Mouse (Mus musculus): ENCODE data around the gene Cpb2.
A peak's percentile ranks its signal among the peaks of the same experiment; 100 is the strongest.

Gene Cpb2

DNA sequence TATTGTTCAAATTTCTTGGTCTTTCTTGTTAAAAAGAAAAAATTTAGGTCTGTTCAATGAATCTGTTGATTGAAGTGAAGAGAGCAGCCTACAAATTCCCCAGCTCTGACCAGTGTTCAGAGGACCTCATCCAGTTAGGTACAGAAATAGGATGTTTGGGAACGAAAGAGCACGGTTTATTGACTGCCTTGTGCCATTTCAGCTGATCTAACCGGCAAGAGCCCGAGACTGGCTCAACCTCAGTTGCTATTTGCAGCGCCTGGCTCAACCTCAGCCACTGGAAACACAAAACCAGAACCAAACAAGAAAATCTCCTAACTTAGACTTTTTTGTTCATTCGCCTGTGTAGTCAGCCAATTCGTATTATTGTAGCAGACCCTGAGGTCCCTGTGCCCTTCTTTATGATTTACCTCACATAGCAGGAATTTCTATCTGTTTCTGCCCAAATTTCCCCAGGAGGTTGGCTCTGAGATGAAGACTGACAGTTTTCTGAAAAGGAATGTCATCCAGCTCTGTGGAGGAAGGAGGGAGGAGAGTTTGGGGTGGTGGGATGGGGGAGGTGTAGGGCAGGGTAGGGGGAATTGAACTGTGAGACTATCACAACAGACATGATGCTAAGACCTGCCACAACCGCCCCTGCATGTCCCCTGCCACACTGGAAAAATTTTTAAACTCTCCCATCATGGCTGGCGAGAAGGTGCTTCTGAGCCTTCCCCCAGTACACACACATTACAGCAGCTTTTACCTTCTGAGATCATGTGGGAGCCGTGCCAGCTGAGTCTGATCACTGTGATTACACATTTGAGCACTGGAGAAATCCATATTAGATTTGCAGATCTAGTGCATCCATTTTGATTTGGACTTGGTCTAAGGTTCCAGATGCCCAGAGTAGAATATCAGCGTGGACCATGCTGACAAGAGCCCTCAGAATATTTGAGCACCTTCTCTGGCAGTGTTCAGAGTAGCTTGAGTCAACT lies 4.2 kb downstream of the Cpb2 start:
- no peak for DNase-seq (ENCODE audit: low spot score)

- DNase-seq (ENCODE audit: low spot score): no peak
These were observed 8.3 kb downstream of the Cpb2 start for GRCm38 (mm10) chr14:75250432-75250831.

GRCm38 (mm10) chr14:75256521-75256920 lies 14.4 kb downstream of the Cpb2 start:
- DNase-seq (ENCODE audit: low spot score): no peak

- DNase-seq (ENCODE audit: low spot score): no peak
These were observed 27.4 kb downstream of the Cpb2 start for GRCm38 (mm10) chr14:75269531-75269930.

- no peak for DNase-seq (ENCODE audit: low spot score)
These were observed 37.6 kb downstream of the Cpb2 start for GRCm38 (mm10) chr14:75279716-75280115.

DNA sequence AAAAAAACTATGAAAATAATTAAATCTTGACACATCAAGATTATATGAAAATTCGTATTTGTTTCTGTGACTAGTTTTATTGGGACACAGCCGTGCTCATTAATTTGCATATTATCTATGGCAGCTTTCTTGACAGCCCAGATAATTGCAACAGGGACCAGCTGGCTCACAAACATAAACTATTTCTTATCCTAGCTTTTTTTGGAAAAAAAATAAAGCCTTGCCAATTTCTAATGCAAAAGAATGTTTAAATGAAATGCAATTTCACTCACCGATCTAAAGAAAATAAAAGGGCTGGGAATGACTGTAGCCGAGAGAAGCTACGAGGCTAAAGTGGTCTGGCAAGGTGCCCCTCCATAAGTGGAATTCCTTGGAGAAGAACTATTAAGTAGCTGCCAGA lies 38.3 kb downstream of the Cpb2 start:
- no peak for DNase-seq (ENCODE audit: low spot score)

- DNase-seq (ENCODE audit: low spot score): no peak
These were observed 41.6 kb downstream of the Cpb2 start for GRCm38 (mm10) chr14:75283609-75284192.

GRCm38 (mm10) chr14:75284193-75284915 lies 42.3 kb downstream of the Cpb2 start, which contains the start of gene Zc3h13:
Zc3h13 (plus strand) TSS chr14:75284373.
- DNase-seq (ENCODE audit: low spot score): peak; percentile 87

DNA sequence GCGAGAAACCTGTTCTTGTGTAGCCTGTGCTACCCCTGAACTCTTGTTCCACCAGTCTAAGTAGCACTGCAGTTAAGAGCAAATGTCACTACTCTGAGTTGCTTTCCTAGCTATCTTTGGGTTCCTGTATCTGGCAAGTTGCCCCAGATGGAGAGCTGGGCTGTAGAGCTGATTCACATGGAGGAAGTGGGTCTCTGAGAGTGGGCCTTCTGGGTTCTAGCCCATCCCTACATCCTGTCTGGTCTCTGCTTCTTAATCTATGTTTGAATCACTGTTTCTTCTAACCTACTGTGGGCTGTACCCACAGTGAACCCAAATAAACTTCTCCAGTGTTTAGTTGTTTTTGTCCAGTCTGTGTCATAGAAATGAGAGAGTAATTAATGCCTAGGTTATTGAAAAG lies 59.0 kb downstream of the Cpb2 start:
- DNase-seq (ENCODE audit: low spot score): no peak

GRCm38 (mm10) chr14:75303807-75304206 lies 61.7 kb downstream of the Cpb2 start:
- no peak for DNase-seq (ENCODE audit: low spot score)

DNA sequence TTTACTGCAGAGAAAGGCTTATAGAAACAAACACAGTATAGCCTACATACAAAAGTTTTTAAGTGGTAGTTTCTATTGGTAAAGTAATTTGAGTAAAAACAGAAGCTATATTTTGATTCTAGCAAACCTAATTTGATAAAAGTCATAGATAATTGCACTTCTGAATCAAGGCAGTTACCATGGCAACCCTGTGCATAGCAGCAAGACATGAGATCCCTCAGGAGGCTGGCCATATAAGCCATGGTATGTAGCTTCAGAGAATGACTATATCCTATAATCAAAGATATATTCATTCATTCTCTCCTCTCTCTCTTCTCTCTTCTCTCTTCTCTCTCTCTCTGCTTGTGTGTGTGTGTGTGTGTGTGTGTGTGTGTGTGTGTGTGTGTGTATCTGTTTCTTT lies 65.8 kb downstream of the Cpb2 start:
- no peak for DNase-seq (ENCODE audit: low spot score)

DNA sequence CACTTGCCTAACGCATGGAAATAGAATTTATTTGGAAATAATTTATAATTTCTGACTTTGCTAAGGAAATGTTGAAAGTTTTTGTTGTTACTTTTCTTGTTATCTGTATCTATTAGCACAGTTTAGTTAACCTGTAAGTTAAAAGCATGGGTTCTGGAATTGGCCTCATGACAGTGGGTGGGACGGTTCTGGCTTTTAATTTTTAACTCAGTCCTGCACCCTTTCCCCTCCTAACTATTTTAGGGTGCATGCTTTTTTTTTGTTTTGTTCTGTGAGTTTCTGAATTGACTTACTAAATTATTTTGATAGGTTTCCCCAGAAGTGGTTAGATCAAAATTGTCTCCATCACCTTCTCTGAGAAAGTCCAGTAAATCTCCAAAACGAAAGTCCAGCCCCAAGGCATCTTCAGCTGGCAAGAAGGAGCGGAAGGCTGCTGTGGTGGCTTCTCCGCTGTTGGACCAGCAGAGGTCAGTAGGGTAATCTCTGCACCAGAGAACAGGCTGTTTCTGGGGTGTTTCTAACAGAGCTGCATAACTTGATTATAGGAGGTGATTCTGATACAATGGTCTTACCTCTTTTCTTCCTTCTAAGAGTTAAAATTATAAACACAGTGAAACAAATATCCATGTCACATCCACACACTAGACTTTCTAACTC lies 67.4 kb downstream of the Cpb2 start:
- DNase-seq (ENCODE audit: low spot score): no peak

DNA sequence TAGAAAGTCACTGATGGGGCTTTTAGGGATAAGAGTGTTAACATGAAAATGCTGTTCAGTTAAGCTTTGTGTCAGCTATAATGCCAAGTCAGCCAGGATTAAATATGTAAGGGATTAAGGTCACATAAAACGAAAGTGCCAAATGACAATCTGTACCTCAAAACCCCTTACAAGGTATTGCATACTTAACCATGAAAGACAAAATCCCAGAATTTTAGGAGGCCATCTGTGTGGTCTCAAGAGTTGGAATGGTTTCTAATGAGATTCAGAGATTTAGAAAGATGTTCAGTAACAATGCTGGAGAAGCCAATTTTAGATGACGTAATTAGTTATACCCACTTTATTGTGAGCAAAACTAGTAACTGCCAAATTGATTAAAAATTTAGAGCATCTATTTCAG lies 72.4 kb downstream of the Cpb2 start:
- no peak for DNase-seq (ENCODE audit: low spot score)

DNA sequence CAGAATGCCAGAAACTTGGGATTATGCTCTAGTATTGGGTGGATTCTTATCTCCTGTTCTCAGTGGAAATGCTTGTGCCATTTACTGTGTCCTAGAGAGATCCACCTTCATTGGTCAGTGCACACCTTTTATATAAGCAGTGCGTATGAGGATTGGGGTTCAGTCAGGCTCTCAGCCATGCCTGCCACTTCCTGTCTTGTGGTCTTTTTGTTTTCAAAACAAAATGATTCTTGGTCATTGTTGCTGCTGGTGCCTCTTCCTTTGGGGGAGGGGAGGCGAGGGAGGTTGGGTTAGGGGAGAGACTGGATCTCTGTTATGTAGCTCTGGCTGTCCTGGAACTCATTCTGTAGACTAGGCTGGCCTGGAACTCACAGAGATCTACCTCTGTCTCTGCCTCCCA lies 76.6 kb downstream of the Cpb2 start:
- no peak for DNase-seq (ENCODE audit: low spot score)

DNA sequence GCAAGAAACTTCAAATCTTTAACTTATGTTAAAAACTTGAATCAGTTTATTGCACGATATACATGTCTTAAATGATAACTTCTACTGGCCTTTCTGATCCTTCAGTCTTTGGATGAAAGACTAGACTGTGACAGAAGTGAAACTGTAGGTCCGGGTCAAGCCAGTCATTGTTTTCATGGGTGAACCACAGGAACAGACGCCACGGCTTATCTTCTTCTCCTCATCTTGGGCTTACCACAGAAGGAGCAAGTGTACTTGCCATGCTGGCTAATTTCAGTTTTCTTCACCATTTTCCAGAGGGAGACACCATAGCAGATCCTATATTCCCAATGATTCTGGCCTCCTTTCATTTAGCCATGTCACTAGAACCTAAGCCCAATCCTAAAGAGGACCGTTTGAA lies 78.2 kb downstream of the Cpb2 start:
- no peak for DNase-seq (ENCODE audit: low spot score)

DNA sequence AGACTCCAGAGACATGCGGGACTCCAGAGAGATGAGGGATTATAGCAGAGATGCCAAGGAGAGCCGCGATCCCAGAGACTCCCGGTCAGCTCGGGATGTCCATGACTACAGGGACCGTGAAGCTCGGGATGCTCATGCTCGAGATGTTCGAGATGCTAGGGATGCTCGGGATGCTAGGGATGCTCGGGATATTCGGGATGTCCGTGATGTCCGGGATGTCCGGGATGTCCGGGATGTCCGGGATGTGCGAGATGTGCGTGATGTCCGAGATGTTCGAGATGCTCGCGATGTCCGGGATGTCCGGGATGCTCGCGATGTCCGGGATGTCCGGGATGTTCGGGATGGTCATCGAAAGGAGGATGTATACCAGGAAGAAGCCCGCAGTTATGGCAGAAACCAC lies 81.3 kb downstream of the Cpb2 start:
- no peak for DNase-seq (ENCODE audit: low spot score)

GRCm38 (mm10) chr14:75328062-75328461 lies 86.0 kb downstream of the Cpb2 start:
- no peak for DNase-seq (ENCODE audit: low spot score)

GRCm38 (mm10) chr14:75330621-75331020 lies 88.5 kb downstream of the Cpb2 start:
- no peak for DNase-seq (ENCODE audit: low spot score)
